Mouse (Mus musculus) urinary bladder, postnatal 25 days (tissue): ENCODE measurements around the gene Fam186b.

ENCODE experiments used
- DNase-seq: peaks from one replicate; pipeline ENCODE4 v3.0.0; 2022; ENCODE audit warnings: low spot score

Fam186b gene

DNA sequence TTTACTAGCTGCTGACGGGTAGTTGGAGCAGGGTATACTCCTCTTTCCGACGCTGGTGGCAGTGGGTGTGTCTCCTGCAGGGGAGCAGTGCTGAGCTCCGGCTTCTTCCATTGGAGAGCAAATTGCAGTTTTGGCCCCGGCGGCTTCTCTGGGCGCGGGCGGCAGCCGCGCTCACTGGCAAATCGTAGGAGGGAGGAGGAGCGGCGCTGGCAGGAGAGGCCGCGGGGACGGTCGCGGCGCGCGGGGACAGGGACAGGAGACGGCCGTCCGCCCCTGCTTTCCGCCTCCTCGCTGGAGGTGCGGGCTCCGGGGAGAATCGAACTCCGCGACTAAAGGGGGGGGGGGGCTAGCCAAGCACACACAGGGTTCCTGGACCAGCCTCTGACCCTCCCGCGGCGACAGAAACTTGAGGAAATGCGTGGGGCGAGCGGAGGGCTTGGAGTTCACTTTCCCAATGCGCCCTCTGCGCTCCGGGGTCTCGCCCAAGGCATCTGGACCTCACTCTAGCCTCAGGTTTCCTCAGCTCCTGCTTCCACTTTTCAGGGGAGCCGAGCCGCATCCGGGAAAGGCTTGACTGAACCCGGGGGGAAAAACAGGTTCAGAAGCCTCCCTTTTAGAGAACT, 72.0 kb downstream of the Fam186b start:
- DNase-seq = peak; percentile 29

DNA sequence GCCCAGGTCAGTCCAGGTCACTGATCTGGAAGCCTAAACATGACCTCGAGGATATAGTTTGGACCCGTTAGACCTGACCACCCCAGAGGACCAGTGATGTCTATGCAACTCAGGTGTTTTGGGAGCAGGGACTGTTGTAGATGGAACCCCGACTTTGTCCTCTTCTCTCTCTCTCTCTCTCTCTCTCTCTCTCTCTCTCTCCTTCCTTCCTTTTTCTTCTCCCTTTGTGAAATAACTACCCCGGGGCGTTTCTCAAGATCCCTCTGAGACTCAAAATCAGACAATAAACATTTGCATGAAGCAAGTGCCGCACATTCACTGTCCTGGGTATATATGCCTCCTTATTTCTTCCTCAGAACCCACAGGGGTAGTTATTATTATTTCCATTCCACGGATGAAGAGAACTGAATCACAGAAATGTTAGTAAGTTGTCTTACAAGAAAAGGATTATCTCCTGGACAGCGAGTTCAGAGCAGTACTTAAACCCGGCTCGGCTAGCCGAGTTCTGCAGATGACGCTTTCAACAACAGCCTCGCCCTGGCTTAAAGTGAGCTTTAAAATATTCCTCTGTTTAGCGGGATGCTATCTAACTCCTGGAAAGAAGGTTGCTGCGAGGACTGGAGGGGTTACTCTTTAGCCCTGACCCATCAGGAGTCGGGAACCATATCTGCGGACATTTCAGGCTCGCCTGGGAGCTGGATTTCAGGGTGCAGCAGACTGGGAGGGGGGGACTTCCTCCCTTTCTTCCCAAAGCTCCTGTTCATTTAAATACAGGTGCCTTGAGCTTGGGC, 72.7 kb downstream of the Fam186b start:
- no peak for DNase-seq

DNA sequence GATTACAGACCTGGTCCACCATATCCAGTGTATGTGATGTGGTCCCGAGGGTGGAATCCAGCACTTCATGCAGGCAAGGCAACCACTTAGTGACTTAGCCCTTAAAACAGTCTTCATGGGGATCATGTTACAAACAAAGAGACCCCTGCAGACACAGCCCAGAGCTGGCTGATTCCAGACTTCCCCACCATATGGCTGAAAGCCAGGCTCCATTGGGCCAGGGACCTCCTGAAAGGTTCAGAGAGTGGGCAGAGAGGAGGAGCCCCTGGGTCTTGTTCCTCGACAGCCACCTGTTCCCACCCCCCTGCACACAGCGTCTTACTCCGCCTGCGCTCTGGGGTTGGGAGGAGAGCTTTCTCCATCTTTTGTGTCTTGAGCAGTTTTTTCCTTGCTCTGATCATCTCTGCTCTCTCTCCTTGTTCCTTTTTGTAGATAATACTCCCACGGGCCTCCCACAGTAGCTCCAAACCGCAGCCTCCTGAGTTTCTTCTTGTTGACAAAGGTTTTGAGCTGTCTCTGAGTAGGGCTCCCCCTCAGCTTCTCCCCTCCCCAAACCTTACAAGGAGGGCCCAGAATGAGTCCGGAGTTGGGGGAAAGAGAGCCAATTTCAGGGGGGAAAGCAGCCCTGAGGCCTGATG, 74.3 kb downstream of the Fam186b start:
- DNase-seq = no peak
